Mouse (Mus musculus): Measurements from ENCODE around the gene Plxna2. TPM values are rescaled to one million over a fixed set of nuclear protein-coding genes. Genes with fewer than 3 reads are reported as not detected.

Gene Plxna2
- polyA plus RNA-seq, 1 experiment from 2014 or later, result 6.5 TPM

- Histone ChIP-seq H3K4me2 (ENCODE audit: low read length) (no peak overlapping the region), H3K4me3 (ENCODE audit: control insufficient read depth in 1 of 2, insufficient read depth in 1 of 2, low read depth in 1 of 2, low read length in 2 of 2) (no peak overlapping the region), H3K27ac (replicated peaks in 1 of 2; ENCODE audit: control insufficient read depth in 1 of 2, insufficient read depth in 1 of 2, low read depth in 2 of 2, low read length in 2 of 2) (no peak overlapping the region), H3K9ac (ENCODE audit: low read length) (no peak overlapping the region), H3K4me1 (ENCODE audit: control insufficient read depth in 2 of 2, insufficient read depth in 2 of 2, low read length in 2 of 2) (no peaks in the 10 kb centered on the region), H3K27me3 (ENCODE audit: control insufficient read depth, insufficient read depth, low read length) (no peaks in the 10 kb centered on the region), H3K36me3 (ENCODE audit: control insufficient read depth, insufficient read depth, low read length) (peaks cover 39% of the 10 kb centered on the region), H3K9me3 (ENCODE audit: control insufficient read depth, low read length) (no peaks in the 10 kb centered on the region)
- ATAC-seq (ENCODE audit: insufficient number of reproducible peaks, insufficient read depth, low FRiP score, low read depth), result no peak
- 60% methylated on average over 3 of the region's 3 CpGs for WGBS
Measured at GRCm38 (mm10) chr1:194782325-194782724, 164.3 kb downstream of the Plxna2 start.

GRCm38 (mm10) chr1:194787626-194788025 lies 169.6 kb downstream of the Plxna2 start:
- Histone ChIP-seq H3K9ac (ENCODE audit: low read length) (no peak overlapping the region), H3K27me3 (ENCODE audit: control insufficient read depth, insufficient read depth, low read length) (no peaks in the 10 kb centered on the region), H3K4me2 (ENCODE audit: low read length) (no peak overlapping the region), H3K36me3 (ENCODE audit: control insufficient read depth, insufficient read depth, low read length) (peaks cover 58% of the 10 kb centered on the region), H3K27ac (replicated peaks in 1 of 2; ENCODE audit: control insufficient read depth in 1 of 2, insufficient read depth in 1 of 2, low read depth in 2 of 2, low read length in 2 of 2) (no peak overlapping the region), H3K4me1 (ENCODE audit: control insufficient read depth in 2 of 2, insufficient read depth in 2 of 2, low read length in 2 of 2) (no peaks in the 10 kb centered on the region), H3K4me3 (ENCODE audit: control insufficient read depth in 1 of 2, insufficient read depth in 1 of 2, low read depth in 1 of 2, low read length in 2 of 2) (no peak overlapping the region), H3K9me3 (ENCODE audit: control insufficient read depth, low read length) (no peaks in the 10 kb centered on the region)
- no peak for ATAC-seq (ENCODE audit: insufficient number of reproducible peaks, insufficient read depth, low FRiP score, low read depth)
- WGBS, result 10% methylated on average over 2 of the region's 2 CpGs

GRCm38 (mm10) chr1:194793226-194793924 lies 175.4 kb downstream of the Plxna2 start:
- 87% methylated on average over 8 of the region's 8 CpGs for WGBS
- no peaks in the 10 kb centered on the region for H3K9me3 ChIP-seq (ENCODE audit: control insufficient read depth, low read length)
- H3K4me2 ChIP-seq (ENCODE audit: low read length), result no peak overlapping the region
- ATAC-seq (ENCODE audit: insufficient number of reproducible peaks, insufficient read depth, low FRiP score, low read depth), result no peak
- peaks cover 97% of the 10 kb centered on the region for H3K36me3 ChIP-seq (ENCODE audit: control insufficient read depth, insufficient read depth, low read length)
- H3K9ac ChIP-seq (ENCODE audit: low read length), result no peak overlapping the region
- H3K27me3 ChIP-seq (ENCODE audit: control insufficient read depth, insufficient read depth, low read length), result no peaks in the 10 kb centered on the region
- no peaks in the 10 kb centered on the region; a peak in 1 of 4 replicates for H3K4me1 ChIP-seq (ENCODE audit: control insufficient read depth in 2 of 2, insufficient read depth in 2 of 2, low read length in 2 of 2)
- no peak overlapping the region for H3K27ac ChIP-seq (replicated peaks in 1 of 2; ENCODE audit: control insufficient read depth in 1 of 2, insufficient read depth in 1 of 2, low read depth in 2 of 2, low read length in 2 of 2)
- H3K4me3 ChIP-seq (ENCODE audit: control insufficient read depth in 1 of 2, insufficient read depth in 1 of 2, low read depth in 1 of 2, low read length in 2 of 2), result no peak overlapping the region

- no peak for ATAC-seq (ENCODE audit: insufficient number of reproducible peaks, insufficient read depth, low FRiP score, low read depth)
- no peak overlapping the region for H3K4me3 ChIP-seq (ENCODE audit: control insufficient read depth in 1 of 2, insufficient read depth in 1 of 2, low read depth in 1 of 2, low read length in 2 of 2)
- H3K9ac ChIP-seq (ENCODE audit: low read length), result no peak overlapping the region
- no peak overlapping the region for H3K4me2 ChIP-seq (ENCODE audit: low read length)
- no peaks in the 10 kb centered on the region; a peak in 1 of 4 replicates for H3K4me1 ChIP-seq (ENCODE audit: control insufficient read depth in 2 of 2, insufficient read depth in 2 of 2, low read length in 2 of 2)
- 30% methylated on average over 3 of the region's 3 CpGs for WGBS
- no peak overlapping the region for H3K27ac ChIP-seq (replicated peaks in 1 of 2; ENCODE audit: control insufficient read depth in 1 of 2, insufficient read depth in 1 of 2, low read depth in 2 of 2, low read length in 2 of 2)
- H3K27me3 ChIP-seq (ENCODE audit: control insufficient read depth, insufficient read depth, low read length), result no peaks in the 10 kb centered on the region
- H3K36me3 ChIP-seq (ENCODE audit: control insufficient read depth, insufficient read depth, low read length), result peaks cover 97% of the 10 kb centered on the region
- no peaks in the 10 kb centered on the region for H3K9me3 ChIP-seq (ENCODE audit: control insufficient read depth, low read length)
Measured at GRCm38 (mm10) chr1:194795316-194795715, 177.3 kb downstream of the Plxna2 start.

- H3K4me1 ChIP-seq (ENCODE audit: control insufficient read depth in 2 of 2, insufficient read depth in 2 of 2, low read length in 2 of 2), result no peaks in the 10 kb centered on the region; a peak in 1 of 4 replicates
- H3K36me3 ChIP-seq (ENCODE audit: control insufficient read depth, insufficient read depth, low read length), result peaks cover 99% of the 10 kb centered on the region
- H3K4me3 ChIP-seq (ENCODE audit: control insufficient read depth in 1 of 2, insufficient read depth in 1 of 2, low read depth in 1 of 2, low read length in 2 of 2), result no peak overlapping the region
- ATAC-seq (ENCODE audit: insufficient number of reproducible peaks, insufficient read depth, low FRiP score, low read depth), result no peak
- WGBS, result 90% methylated on average over 1 of the region's 1 CpGs
- no peak overlapping the region for H3K27ac ChIP-seq (replicated peaks in 1 of 2; ENCODE audit: control insufficient read depth in 1 of 2, insufficient read depth in 1 of 2, low read depth in 2 of 2, low read length in 2 of 2)
- H3K4me2 ChIP-seq (ENCODE audit: low read length), result no peak overlapping the region
- H3K27me3 ChIP-seq (ENCODE audit: control insufficient read depth, insufficient read depth, low read length), result no peaks in the 10 kb centered on the region
- H3K9me3 ChIP-seq (ENCODE audit: control insufficient read depth, low read length), result no peaks in the 10 kb centered on the region
- H3K9ac ChIP-seq (ENCODE audit: low read length), result no peak overlapping the region
Measured at GRCm38 (mm10) chr1:194797843-194798242, 179.8 kb downstream of the Plxna2 start.

GRCm38 (mm10) chr1:194798511-194798910 lies 180.5 kb downstream of the Plxna2 start:
- ATAC-seq (ENCODE audit: insufficient number of reproducible peaks, insufficient read depth, low FRiP score, low read depth), result no peak
- H3K9me3 ChIP-seq (ENCODE audit: control insufficient read depth, low read length), result no peaks in the 10 kb centered on the region
- H3K27me3 ChIP-seq (ENCODE audit: control insufficient read depth, insufficient read depth, low read length), result no peaks in the 10 kb centered on the region
- no peak overlapping the region for H3K9ac ChIP-seq (ENCODE audit: low read length)
- no peak overlapping the region for H3K27ac ChIP-seq (replicated peaks in 1 of 2; ENCODE audit: control insufficient read depth in 1 of 2, insufficient read depth in 1 of 2, low read depth in 2 of 2, low read length in 2 of 2)
- H3K4me3 ChIP-seq (ENCODE audit: control insufficient read depth in 1 of 2, insufficient read depth in 1 of 2, low read depth in 1 of 2, low read length in 2 of 2), result no peak overlapping the region
- H3K4me1 ChIP-seq (ENCODE audit: control insufficient read depth in 2 of 2, insufficient read depth in 2 of 2, low read length in 2 of 2), result no peaks in the 10 kb centered on the region; a peak in 1 of 4 replicates
- H3K36me3 ChIP-seq (ENCODE audit: control insufficient read depth, insufficient read depth, low read length), result peaks cover 98% of the 10 kb centered on the region
- H3K4me2 ChIP-seq (ENCODE audit: low read length), result no peak overlapping the region

GRCm38 (mm10) chr1:194808261-194808660 lies 190.2 kb downstream of the Plxna2 start:
- Histone ChIP-seq H3K4me1 (ENCODE audit: control insufficient read depth in 2 of 2, insufficient read depth in 2 of 2, low read length in 2 of 2) (0 out of 4 replicates have a peak, but pooled peaks cover 0 to 4% of the 10 kb centered on the region in 2 experiments), H3K4me3 (ENCODE audit: control insufficient read depth in 1 of 2, insufficient read depth in 1 of 2, low read depth in 1 of 2, low read length in 2 of 2) (no peak overlapping the region), H3K9ac (ENCODE audit: low read length) (no peak overlapping the region), H3K4me2 (ENCODE audit: low read length) (no peak overlapping the region), H3K36me3 (ENCODE audit: control insufficient read depth, insufficient read depth, low read length) (peaks cover 84% of the 10 kb centered on the region), H3K27ac (replicated peaks in 1 of 2; ENCODE audit: control insufficient read depth in 1 of 2, insufficient read depth in 1 of 2, low read depth in 2 of 2, low read length in 2 of 2) (peak overlapping the region; percentile 2 to 33; a peak in 1 of 4 replicates), H3K27me3 (ENCODE audit: control insufficient read depth, insufficient read depth, low read length) (no peaks in the 10 kb centered on the region), H3K9me3 (ENCODE audit: control insufficient read depth, low read length) (no peaks in the 10 kb centered on the region)
- no peak for ATAC-seq (ENCODE audit: insufficient number of reproducible peaks, insufficient read depth, low FRiP score, low read depth)

GRCm38 (mm10) chr1:194808681-194809080 lies 190.7 kb downstream of the Plxna2 start:
- Histone ChIP-seq H3K9ac (ENCODE audit: low read length) (no peak overlapping the region), H3K27ac (replicated peaks in 1 of 2; ENCODE audit: control insufficient read depth in 1 of 2, insufficient read depth in 1 of 2, low read depth in 2 of 2, low read length in 2 of 2) (peak overlapping the region; percentile 2 to 33; a peak in 1 of 4 replicates), H3K4me3 (ENCODE audit: control insufficient read depth in 1 of 2, insufficient read depth in 1 of 2, low read depth in 1 of 2, low read length in 2 of 2) (no peak overlapping the region), H3K4me2 (ENCODE audit: low read length) (no peak overlapping the region), H3K36me3 (ENCODE audit: control insufficient read depth, insufficient read depth, low read length) (peaks cover 84% of the 10 kb centered on the region), H3K27me3 (ENCODE audit: control insufficient read depth, insufficient read depth, low read length) (no peaks in the 10 kb centered on the region), H3K9me3 (ENCODE audit: control insufficient read depth, low read length) (no peaks in the 10 kb centered on the region), H3K4me1 (ENCODE audit: control insufficient read depth in 2 of 2, insufficient read depth in 2 of 2, low read length in 2 of 2) (0 out of 4 replicates have a peak, but pooled peaks cover 0 to 4% of the 10 kb centered on the region in 2 experiments)
- ATAC-seq (ENCODE audit: insufficient number of reproducible peaks, insufficient read depth, low FRiP score, low read depth), result no peak
